Mouse (Mus musculus): Measurements from ENCODE around the gene Zc3hav1l. TPM values are rescaled to one million over a fixed set of nuclear protein-coding genes. Genes with fewer than 3 reads are reported as not detected.

The Zc3hav1l gene
- total RNA-seq, 2 experiments from 2014 or later, result 1.1 to 1.3 TPM

- DNase-seq, result no peak
These were observed 34.6 kb downstream of the Zc3hav1l start for GRCm38 (mm10) chr6:38264466-38264865.

GRCm38 (mm10) chr6:38263393-38264159 is 35.5 kb downstream of the Zc3hav1l start:
- no peak for DNase-seq

GRCm38 (mm10) chr6:38261877-38262276 is 37.2 kb downstream of the Zc3hav1l start:
- no peak for DNase-seq

GRCm38 (mm10) chr6:38257506-38257905 is 41.6 kb downstream of the Zc3hav1l start:
- no peak for DNase-seq

GRCm38 (mm10) chr6:38256793-38257192 is 42.3 kb downstream of the Zc3hav1l start:
- DNase-seq, result no peak

GRCm38 (mm10) chr6:38255794-38256193 is 43.3 kb downstream of the Zc3hav1l start:
- no peak for DNase-seq

GRCm38 (mm10) chr6:38253736-38254641 is 45.1 kb downstream of the Zc3hav1l start, which contains the start of gene D630045J12Rik:
TSS of gene D630045J12Rik (minus strand) at chr6:38254009.
- DNase-seq, result peak; percentile 67 to 85

GRCm38 (mm10) chr6:38252766-38253735 is 46.0 kb downstream of the Zc3hav1l start:
- peak in 1 of 2 experiments; percentile 23 for DNase-seq

- DNase-seq, result no peak
These were observed 46.9 kb downstream of the Zc3hav1l start for GRCm38 (mm10) chr6:38252139-38252538.

GRCm38 (mm10) chr6:38251464-38251863 is 47.6 kb downstream of the Zc3hav1l start:
- DNase-seq, result no peak

- DNase-seq, result no peak
These were observed 51.7 kb downstream of the Zc3hav1l start for GRCm38 (mm10) chr6:38247362-38247761.

GRCm38 (mm10) chr6:38244806-38245205 is 54.3 kb downstream of the Zc3hav1l start:
- no peak for DNase-seq

GRCm38 (mm10) chr6:38244167-38244566 is 54.9 kb downstream of the Zc3hav1l start:
- DNase-seq, result no peak

GRCm38 (mm10) chr6:38242833-38243232 is 56.2 kb downstream of the Zc3hav1l start:
- DNase-seq, result no peak

GRCm38 (mm10) chr6:38242295-38242830 is 56.7 kb downstream of the Zc3hav1l start:
- DNase-seq, result no peak

GRCm38 (mm10) chr6:38241508-38241907 is 57.6 kb downstream of the Zc3hav1l start:
- no peak for DNase-seq

GRCm38 (mm10) chr6:38240618-38241017 is 58.4 kb downstream of the Zc3hav1l start:
- no peak for DNase-seq

GRCm38 (mm10) chr6:38238382-38238781 is 60.7 kb downstream of the Zc3hav1l start:
- no peak for DNase-seq
